Mouse (Mus musculus): ENCODE measurements around the gene Paqr6. TPM values are rescaled to one million over a fixed set of nuclear protein-coding genes. Genes with fewer than 3 reads are reported as not detected.
A peak's percentile ranks its signal among the peaks of the same experiment; 100 is the strongest.

The Paqr6 gene
- total and polyA plus RNA-seq, 2 experiments = 0.56 TPM; not detected in 1

DNA sequence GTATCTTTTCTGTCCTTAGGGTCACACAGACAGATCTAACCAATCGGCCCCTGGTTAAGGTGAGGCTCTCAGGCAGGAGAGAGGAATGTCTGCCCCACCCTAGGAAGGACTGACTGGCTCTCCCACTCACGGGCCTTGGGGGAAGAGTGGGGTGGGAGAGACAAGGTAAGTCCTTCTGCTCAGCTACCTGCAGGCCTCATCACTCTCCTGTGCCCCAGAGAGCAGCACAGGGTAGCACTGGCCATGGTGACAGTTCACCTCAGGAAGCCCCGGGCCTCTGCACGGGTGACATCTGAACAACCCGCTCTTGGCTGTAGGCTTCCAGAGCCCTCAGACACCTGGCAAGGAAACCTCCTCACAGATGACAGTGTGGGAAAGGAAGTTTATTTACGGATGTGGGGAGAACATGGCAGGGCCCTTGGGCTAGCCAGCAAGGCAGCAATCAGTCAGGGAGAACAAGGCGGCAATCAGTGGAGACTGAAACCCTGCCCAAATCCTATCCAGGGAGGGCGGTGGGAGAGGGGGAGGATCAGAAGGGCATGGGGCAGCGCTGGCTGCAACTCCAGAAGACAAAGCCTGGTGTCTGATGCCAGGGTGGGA is 29.5 kb downstream of the Paqr6 start:
- Histone ChIP-seq H3K4me3 (ENCODE audit: insufficient read depth, low read depth, low read length) (no peak overlapping the region), H3K79me2 (ENCODE audit: control insufficient read depth, insufficient read depth, low read length) (no peaks in the 10 kb centered on the region), H3K27me3 (ENCODE audit: control insufficient read depth, insufficient read depth, low read length) (no peaks in the 10 kb centered on the region), H3K27ac (replicated peaks; ENCODE audit: insufficient read depth, low read depth, low read length) (no peak overlapping the region), H3K4me1 (ENCODE audit: control insufficient read depth, insufficient read depth, low read length) (no peaks in the 10 kb centered on the region), H3K9ac (ENCODE audit: low read depth, low read length) (no peak overlapping the region), H3K36me3 (ENCODE audit: control insufficient read depth, insufficient read depth, low read length) (no peaks in the 10 kb centered on the region)
- WGBS = 96% methylated on average over 9 of the region's 9 CpGs
- no peak for TF ChIP-seq CTCF (IDR thresholded peaks at IDR 0.05; ENCODE audit: low read depth, low read length)
- no peak for TF ChIP-seq POLR2A (IDR thresholded peaks at IDR 0.05; ENCODE audit: extremely low read depth, insufficient read depth, low read length)
- no peak for DNase-seq (ENCODE audit: extremely low read depth, low read depth, low spot score)

DNA sequence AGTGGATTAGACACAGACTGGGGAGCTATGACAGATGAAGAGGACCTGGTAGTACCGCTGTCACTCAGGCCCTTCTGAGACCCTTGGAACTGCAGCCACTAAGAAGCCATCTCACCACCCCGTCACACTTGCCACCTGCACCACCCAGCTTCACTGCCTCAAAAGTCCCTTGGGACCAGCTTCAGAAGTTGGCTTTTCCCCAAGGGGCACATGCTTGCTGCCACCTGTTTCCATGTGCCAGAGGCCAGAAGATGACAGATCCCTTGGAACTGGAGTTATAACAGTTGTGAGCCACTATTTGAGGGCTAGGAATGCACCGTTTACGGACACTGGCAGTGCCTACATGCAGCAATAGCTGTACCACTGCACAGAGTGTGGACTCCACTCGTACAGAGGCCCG is 30.9 kb downstream of the Paqr6 start:
- TF ChIP-seq POLR2A (IDR thresholded peaks at IDR 0.05; ENCODE audit: extremely low read depth, insufficient read depth, low read length) (no peak), CTCF (IDR thresholded peaks at IDR 0.05; ENCODE audit: low read depth, low read length) (no peak)
- H3K27ac ChIP-seq (replicated peaks; ENCODE audit: insufficient read depth, low read depth, low read length) = no peak overlapping the region
- no peaks in the 10 kb centered on the region for H3K4me1 ChIP-seq (ENCODE audit: control insufficient read depth, insufficient read depth, low read length)
- H3K36me3 ChIP-seq (ENCODE audit: control insufficient read depth, insufficient read depth, low read length) = no peaks in the 10 kb centered on the region
- no peak for DNase-seq (ENCODE audit: extremely low read depth, low read depth, low spot score)
- WGBS = 96% methylated on average over 6 of the region's 6 CpGs
- no peak overlapping the region for H3K4me3 ChIP-seq (ENCODE audit: insufficient read depth, low read depth, low read length)
- no peak overlapping the region for H3K9ac ChIP-seq (ENCODE audit: low read depth, low read length)
- H3K27me3 ChIP-seq (ENCODE audit: control insufficient read depth, insufficient read depth, low read length) = no peaks in the 10 kb centered on the region
- no peaks in the 10 kb centered on the region for H3K79me2 ChIP-seq (ENCODE audit: control insufficient read depth, insufficient read depth, low read length)

DNA sequence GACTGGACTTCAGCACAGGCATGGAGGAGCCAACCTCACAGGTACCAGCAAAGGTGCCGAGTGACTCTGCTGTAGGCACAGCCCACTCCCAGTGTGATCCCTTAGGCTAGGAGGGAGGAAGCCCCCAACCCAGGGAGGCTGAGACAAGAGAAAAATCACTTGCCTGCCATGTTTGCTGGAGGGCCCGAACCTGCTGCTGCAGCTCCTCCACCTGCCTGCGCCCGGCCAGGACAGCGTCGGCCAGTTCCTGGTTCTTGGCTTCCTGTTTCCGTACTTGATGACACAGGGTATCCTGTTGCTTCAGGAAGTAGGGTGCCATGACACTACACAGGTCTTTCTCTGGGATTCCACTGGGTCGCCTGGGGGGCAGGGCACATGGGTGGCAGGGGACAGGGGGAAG is 31.4 kb downstream of the Paqr6 start:
- no peaks in the 10 kb centered on the region; the same call in 1 of the 2 replicates for H3K79me2 ChIP-seq (ENCODE audit: control insufficient read depth, insufficient read depth, low read length)
- no peaks in the 10 kb centered on the region for H3K4me1 ChIP-seq (ENCODE audit: control insufficient read depth, insufficient read depth, low read length)
- H3K9ac ChIP-seq (ENCODE audit: low read depth, low read length) = no peak overlapping the region
- no peak overlapping the region for H3K4me3 ChIP-seq (ENCODE audit: insufficient read depth, low read depth, low read length)
- no peaks in the 10 kb centered on the region for H3K27me3 ChIP-seq (ENCODE audit: control insufficient read depth, insufficient read depth, low read length)
- 92% methylated on average over 8 of the region's 8 CpGs for WGBS
- no peak for TF ChIP-seq CTCF (IDR thresholded peaks at IDR 0.05; ENCODE audit: low read depth, low read length)
- DNase-seq (ENCODE audit: extremely low read depth, low read depth, low spot score) = no peak
- H3K27ac ChIP-seq (replicated peaks; ENCODE audit: insufficient read depth, low read depth, low read length) = no peak overlapping the region
- H3K36me3 ChIP-seq (ENCODE audit: control insufficient read depth, insufficient read depth, low read length) = no peaks in the 10 kb centered on the region

DNA sequence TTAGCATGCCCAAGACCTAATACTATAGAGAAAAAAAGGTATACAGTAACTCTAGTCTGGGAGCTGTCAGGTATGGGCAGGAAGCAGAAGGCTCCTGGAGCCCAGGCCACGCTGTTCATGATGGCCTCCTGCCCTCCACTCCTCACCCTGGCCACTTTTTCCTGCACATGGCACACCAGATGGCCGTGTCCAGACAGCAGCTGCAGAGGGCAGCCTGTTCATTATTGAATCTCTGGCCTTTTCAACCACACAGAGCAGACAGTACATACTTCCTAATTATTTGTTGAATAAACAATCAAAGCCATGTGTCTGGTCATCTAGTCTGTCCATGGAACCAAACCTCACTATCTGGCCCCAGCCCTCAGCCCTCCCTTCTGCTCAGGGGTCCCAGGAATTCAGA is 34.3 kb downstream of the Paqr6 start:
- no peak overlapping the region for H3K9ac ChIP-seq (ENCODE audit: low read depth, low read length)
- no peaks in the 10 kb centered on the region for H3K4me1 ChIP-seq (ENCODE audit: control insufficient read depth, insufficient read depth, low read length)
- no peaks in the 10 kb centered on the region; the same call in 1 of the 2 replicates for H3K36me3 ChIP-seq (ENCODE audit: control insufficient read depth, insufficient read depth, low read length)
- H3K27me3 ChIP-seq (ENCODE audit: control insufficient read depth, insufficient read depth, low read length) = no peaks in the 10 kb centered on the region
- H3K79me2 ChIP-seq (ENCODE audit: control insufficient read depth, insufficient read depth, low read length) = no peaks in the 10 kb centered on the region; the same call in 1 of the 2 replicates
- DNase-seq (ENCODE audit: extremely low read depth, low read depth, low spot score) = no peak
- no peak overlapping the region for H3K4me3 ChIP-seq (ENCODE audit: insufficient read depth, low read depth, low read length)
- 85% methylated on average over 2 of the region's 2 CpGs for WGBS
- no peak for TF ChIP-seq POLR2A (IDR thresholded peaks at IDR 0.05; ENCODE audit: extremely low read depth, insufficient read depth, low read length)
- no peak for TF ChIP-seq CTCF (IDR thresholded peaks at IDR 0.05; ENCODE audit: low read depth, low read length)
- no peak overlapping the region for H3K27ac ChIP-seq (replicated peaks; ENCODE audit: insufficient read depth, low read depth, low read length)

DNA sequence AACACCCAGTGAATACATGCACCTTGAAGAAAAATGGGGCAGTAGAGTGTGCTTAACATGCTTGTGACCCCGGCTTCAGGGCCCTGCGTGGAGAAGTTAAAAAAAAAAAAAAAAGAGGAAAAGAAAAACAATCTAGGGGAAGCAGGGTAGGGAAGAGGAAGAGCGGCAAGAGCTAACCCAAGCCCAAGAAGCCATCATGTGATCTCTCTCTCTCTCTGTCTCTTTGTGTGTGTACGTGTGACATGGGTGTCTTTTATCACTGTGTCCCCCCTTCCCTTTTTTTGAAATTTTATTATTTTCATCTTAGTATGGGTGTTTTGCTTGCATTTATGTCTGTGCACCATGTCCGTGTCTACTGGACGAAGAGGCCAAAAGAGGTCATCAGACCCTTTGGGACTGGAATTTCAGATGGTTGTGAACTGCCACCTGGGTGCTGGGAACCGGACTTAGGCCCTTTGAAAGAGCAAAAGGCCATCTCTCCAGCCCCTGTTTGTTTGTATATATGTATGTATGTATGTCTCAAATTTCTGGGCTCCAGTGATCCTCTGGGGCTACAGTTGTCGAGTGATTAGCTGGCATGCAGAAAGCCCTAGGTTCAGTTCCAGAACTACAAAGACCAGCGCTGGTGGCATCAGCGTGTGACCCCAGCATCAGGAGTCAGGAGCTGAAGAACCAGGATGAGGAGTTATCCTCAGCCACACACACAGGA is 39.3 kb downstream of the Paqr6 start:
- DNase-seq (ENCODE audit: extremely low read depth, low read depth, low spot score) = no peak
- TF ChIP-seq CTCF (IDR thresholded peaks at IDR 0.05; ENCODE audit: low read depth, low read length) = no peak
- TF ChIP-seq POLR2A (IDR thresholded peaks at IDR 0.05; ENCODE audit: extremely low read depth, insufficient read depth, low read length) = no peak
- peaks cover 4% of the 10 kb centered on the region; the same call in 1 of the 2 replicates for H3K79me2 ChIP-seq (ENCODE audit: control insufficient read depth, insufficient read depth, low read length)
- H3K4me1 ChIP-seq (ENCODE audit: control insufficient read depth, insufficient read depth, low read length) = peaks cover 7% of the 10 kb centered on the region
- WGBS = 92% methylated on average over 10 of the region's 10 CpGs
- H3K4me3 ChIP-seq (ENCODE audit: insufficient read depth, low read depth, low read length) = no peak overlapping the region
- H3K27me3 ChIP-seq (ENCODE audit: control insufficient read depth, insufficient read depth, low read length) = no peaks in the 10 kb centered on the region
- H3K36me3 ChIP-seq (ENCODE audit: control insufficient read depth, insufficient read depth, low read length) = peaks cover 2% of the 10 kb centered on the region; the same call in 1 of the 2 replicates
- H3K9ac ChIP-seq (ENCODE audit: low read depth, low read length) = no peak overlapping the region
- H3K27ac ChIP-seq (replicated peaks; ENCODE audit: insufficient read depth, low read depth, low read length) = no peak overlapping the region

DNA sequence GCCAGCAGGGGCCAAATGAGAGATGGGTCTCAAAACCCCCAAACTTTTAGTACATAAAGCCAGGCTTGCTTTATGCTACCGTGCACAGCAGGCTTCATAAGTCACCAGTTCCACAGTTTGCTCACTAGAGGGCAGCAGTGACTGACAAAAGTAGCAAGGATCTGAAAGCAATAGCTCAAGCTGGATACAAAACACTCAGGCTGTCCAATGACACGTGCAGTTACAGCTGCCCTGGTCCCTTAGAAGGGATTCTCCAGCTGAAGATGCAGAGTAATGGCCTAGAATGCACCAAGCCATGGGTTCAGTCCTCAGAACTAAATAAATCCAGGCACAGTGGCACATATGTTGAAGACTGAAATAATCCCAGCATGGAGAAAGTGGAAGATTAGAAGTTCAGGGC is 42.7 kb downstream of the Paqr6 start:
- 1% methylated on average over 2 of the region's 2 CpGs for WGBS
- H3K79me2 ChIP-seq (ENCODE audit: control insufficient read depth, insufficient read depth, low read length) = peaks cover 4% of the 10 kb centered on the region; the same call in 1 of the 2 replicates
- no peak overlapping the region for H3K27ac ChIP-seq (replicated peaks; ENCODE audit: insufficient read depth, low read depth, low read length)
- no peak overlapping the region for H3K4me3 ChIP-seq (ENCODE audit: insufficient read depth, low read depth, low read length)
- peak; percentile 83 for DNase-seq (ENCODE audit: extremely low read depth, low read depth, low spot score)
- H3K27me3 ChIP-seq (ENCODE audit: control insufficient read depth, insufficient read depth, low read length) = no peaks in the 10 kb centered on the region
- no peak overlapping the region for H3K9ac ChIP-seq (ENCODE audit: low read depth, low read length)
- no peak for TF ChIP-seq POLR2A (IDR thresholded peaks at IDR 0.05; ENCODE audit: extremely low read depth, insufficient read depth, low read length)
- TF ChIP-seq CTCF (IDR thresholded peaks at IDR 0.05; ENCODE audit: low read depth, low read length) = peak; percentile 61
- H3K36me3 ChIP-seq (ENCODE audit: control insufficient read depth, insufficient read depth, low read length) = peaks cover 2% of the 10 kb centered on the region; the same call in 1 of the 2 replicates
- peaks cover 24% of the 10 kb centered on the region for H3K4me1 ChIP-seq (ENCODE audit: control insufficient read depth, insufficient read depth, low read length)
